Mouse (Mus musculus) liver, postnatal 0 days (tissue): Measurements from ENCODE around the gene Cyb5r2.

Source experiments
- CTCF ChIP-seq: sonication (generic); IDR thresholded peaks from 2 replicates; pipeline ENCODE4 v1.5.1; 2016; ENCODE audit warnings: antibody characterized with exemption, low read depth
- EP300 ChIP-seq: IDR thresholded peaks from 2 replicates; pipeline ENCODE4 v1.6.1; 2016; ENCODE audit warnings: antibody characterized with exemption, low read depth, mild to moderate bottlenecking

- TF ChIP-seq CTCF (no peak), EP300 (no peak)
Measured at GRCm38 (mm10) chr7:107742963-107743465, 14.8 kb downstream of the Cyb5r2 start.
